Mouse (Mus musculus): ENCODE data around the gene Egflam.

GRCm38 (mm10) chr15:7201421-7202380, 196.5 kb downstream of the Egflam start:
- TF ChIP-seq MAFK (IDR thresholded peaks at IDR 0.05; ENCODE audit: insufficient read depth, low read depth, low read length) (no peak), ZC3H11A (IDR thresholded peaks at IDR 0.05; ENCODE audit: borderline replicate concordance, low read depth, low read length) (no peak), ZNF384 (IDR thresholded peaks at IDR 0.05; ENCODE audit: low read depth, low read length) (no peak), CHD2 (IDR thresholded peaks at IDR 0.05; ENCODE audit: low read depth, low read length) (no peak), HCFC1 (IDR thresholded peaks at IDR 0.05; ENCODE audit: borderline replicate concordance, insufficient read depth, low read length) (no peak)

Measured in ES-E14 (cell line).